Mouse (Mus musculus) duodenum, adult 2 months (tissue): ENCODE data around the gene Abca14. TPM values are rescaled to one million over a fixed set of nuclear protein-coding genes. Genes with fewer than 3 reads are reported as not detected.

Experiments
- polyA plus RNA-seq: library from polyadenylated mRNA; depleted of rRNA; stranded (reverse); fragments of >200 nt; gene quantifications from 2 replicates; pipeline ENCODE4 v1.2.3, GENCODE M21; 2012; ENCODE audit warnings: low replicate concordance; rRNA removed

Gene Abca14
- polyA plus RNA-seq: 0.13 and 0.19 TPM in 2 replicates

GRCm38 (mm10) chr7:120203789-120204188, at the start of gene Abca14:
Abca14 (plus strand) TSS chr7:120203961.

GRCm38 (mm10) chr7:120173603-120174244, 30.0 kb upstream of the Abca14 start, which contains the start of gene Anks4b:
Anks4b (plus strand) TSS chr7:120173858.

GRCm38 (mm10) chr7:120201771-120202170, 2.0 kb upstream of the Abca14 start, which contains the start of gene Crym:
Crym (minus strand) TSS chr7:120202111.

GRCm38 (mm10) chr7:120328087-120328793, 124.5 kb downstream of the Abca14 start, which contains the start of gene Abca15:
Abca15 (plus strand) TSS chr7:120328670.

Other genes starting within 250 kb of the Abca14 start
- not detected in 2 replicates for gene Dnah3, start 108.7 kb upstream of the Abca14 start, polyA plus RNA-seq
- gene Tmem159, start 101.6 kb upstream of the Abca14 start, polyA plus RNA-seq: 10.7 and 13.4 TPM in 2 replicates
- not detected in 2 replicates for gene Zp2, start 58.7 kb upstream of the Abca14 start, polyA plus RNA-seq
- 5.8 and 10.4 TPM in 2 replicates for gene Anks4b, start 30.1 kb upstream of the Abca14 start, polyA plus RNA-seq
- 2.8 and 8.7 TPM in 2 replicates for gene Crym, start 1.9 kb upstream of the Abca14 start, polyA plus RNA-seq
- gene Abca15, start 124.7 kb downstream of the Abca14 start, polyA plus RNA-seq: not detected in 2 replicates
- gene Abca16, start 205.7 kb downstream of the Abca14 start, polyA plus RNA-seq: not detected in 2 replicates